Comparison of ENCODE assay signal across 22 mouse cellular contexts in the genomic region with DNA sequence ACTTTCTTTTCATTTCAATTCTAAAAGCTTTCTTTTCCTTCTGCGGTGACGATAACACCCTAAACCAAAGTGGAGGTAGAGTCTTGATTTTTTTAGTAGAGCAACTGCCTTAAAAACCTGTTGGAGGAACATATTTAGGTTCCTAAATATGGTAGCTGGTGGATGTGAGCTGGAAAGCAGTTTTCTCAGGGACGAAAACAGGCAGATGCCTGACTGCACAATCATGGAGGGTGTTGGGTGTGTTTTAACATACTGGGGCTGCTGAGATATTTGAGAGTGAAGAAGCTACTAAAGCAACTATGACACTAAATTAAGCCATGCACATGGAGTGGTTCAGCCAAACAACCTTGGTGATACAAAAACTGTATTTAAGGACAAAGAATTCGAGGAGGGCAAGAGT. TPM values are rescaled to one million over a fixed set of nuclear protein-coding genes. Genes with fewer than 3 reads are reported as not detected.
DNase-seq lines count a peak whose midpoint lies in the region; ATAC-seq lines count a peak whose summit lies in the region.
"Had no signal": no experiment of that assay in that cellular context is flagged by ENCODE, and none has a peak within 500 bp of the region (broad histone marks: within the 10 kb centered on the region; RNA-seq: fewer than 3 reads in every experiment).

No protein-coding gene starts in this region.

- ATAC-seq in frontal cortex, adult (ENCODE audit: low TSS enrichment): peak; percentile 96
- ATAC-seq: activated CD4-positive, CD25-positive, alpha-beta regulatory T cell, adult 4 months; CD4-positive, CD25-positive, alpha-beta regulatory T cell, adult 4 months; Patski had no signal

- DNase-seq in frontal cortex, postnatal 25 days (ENCODE audit: low spot score in 2 of 2): no peak
- DNase-seq in frontal cortex, adult 2 months (ENCODE audit: extremely low spot score in 1 of 2, low spot score in 1 of 2): peak; percentile 3 to 20
- no peak for DNase-seq in frontal cortex, postnatal 14 days (ENCODE audit: low spot score in 2 of 2)
- peak; percentile 8 for DNase-seq in right cerebral cortex, adult 18-20 months
- DNase-seq in right cerebral cortex, postnatal 10 days (ENCODE audit: low spot score in 2 of 2): no peak
- peak; percentile 57 for DNase-seq in brain, adult 2 months (ENCODE audit: low read depth, low spot score)
- no peak for DNase-seq in kidney, adult 11 months
- DNase-seq: adrenal gland, adult 2 months; adrenal gland, adult 8-10 months; adrenal gland, postnatal 10 days; adrenal gland, postnatal 14 days; adrenal gland, postnatal 25 days; adrenal gland, postnatal 36 days; B cell, adult 2 months; cerebellum, adult 11 months; cerebellum, adult 11-12 months; cerebellum, adult 18-20 months had no signal

RNA-seq across cellular contexts. Expression of gene Cask, which starts 9.0 kb away (rescaled TPM):
- 33.8 and 37.0 TPM in 2 replicates for polyA plus RNA-seq in frontal cortex, adult 2 months (2012; rRNA removed)
- polyA plus RNA-seq: G1E had no signal

Comparison
In these comparisons a context has a peak if more than half of its experiments do, and no peak if none do; other contexts are left out.
1. DNase-seq: peak in frontal cortex, adult 2 months (2 of 2), right cerebral cortex, adult 18-20 months (single experiment) and brain, adult 2 months (single experiment); none in frontal cortex, postnatal 25 days (0 of 2), frontal cortex, postnatal 14 days (0 of 2), right cerebral cortex, postnatal 10 days (0 of 2) and kidney, adult 11 months (single experiment).